Mouse (Mus musculus) adrenal gland, adult 2 months (tissue): ENCODE data around the gene Ptchd4. TPM values are rescaled to one million over a fixed set of nuclear protein-coding genes. Genes with fewer than 3 reads are reported as not detected.

ENCODE experiments used
- DNase-seq: peaks from one replicate; pipeline ENCODE4 v3.0.0; 2021
- long read RNA-seq: library from polyadenylated mRNA; stranded (forward); transcript quantifications from one replicate; pipeline ENCODE4 v2.0.0, GENCODE M21; 2021
- polyA plus RNA-seq: library from polyadenylated mRNA; depleted of rRNA; stranded (reverse); fragments of >200 nt; gene quantifications from 2 replicates; pipeline ENCODE4 v1.2.3, GENCODE M21; 2012; rRNA removed
- total RNA-seq, 2 experiments: library from RNA; stranded (reverse); gene quantifications; 2 replicates each; pipeline ENCODE4 v1.2.3; 2021

The Ptchd4 gene
- total RNA-seq: under 1 TPM; 0.06 to 0.21 TPM
- polyA plus RNA-seq: 0.07 TPM in 1 of 2 replicates, not detected in the other
- long read RNA-seq: 0 reads

DNA sequence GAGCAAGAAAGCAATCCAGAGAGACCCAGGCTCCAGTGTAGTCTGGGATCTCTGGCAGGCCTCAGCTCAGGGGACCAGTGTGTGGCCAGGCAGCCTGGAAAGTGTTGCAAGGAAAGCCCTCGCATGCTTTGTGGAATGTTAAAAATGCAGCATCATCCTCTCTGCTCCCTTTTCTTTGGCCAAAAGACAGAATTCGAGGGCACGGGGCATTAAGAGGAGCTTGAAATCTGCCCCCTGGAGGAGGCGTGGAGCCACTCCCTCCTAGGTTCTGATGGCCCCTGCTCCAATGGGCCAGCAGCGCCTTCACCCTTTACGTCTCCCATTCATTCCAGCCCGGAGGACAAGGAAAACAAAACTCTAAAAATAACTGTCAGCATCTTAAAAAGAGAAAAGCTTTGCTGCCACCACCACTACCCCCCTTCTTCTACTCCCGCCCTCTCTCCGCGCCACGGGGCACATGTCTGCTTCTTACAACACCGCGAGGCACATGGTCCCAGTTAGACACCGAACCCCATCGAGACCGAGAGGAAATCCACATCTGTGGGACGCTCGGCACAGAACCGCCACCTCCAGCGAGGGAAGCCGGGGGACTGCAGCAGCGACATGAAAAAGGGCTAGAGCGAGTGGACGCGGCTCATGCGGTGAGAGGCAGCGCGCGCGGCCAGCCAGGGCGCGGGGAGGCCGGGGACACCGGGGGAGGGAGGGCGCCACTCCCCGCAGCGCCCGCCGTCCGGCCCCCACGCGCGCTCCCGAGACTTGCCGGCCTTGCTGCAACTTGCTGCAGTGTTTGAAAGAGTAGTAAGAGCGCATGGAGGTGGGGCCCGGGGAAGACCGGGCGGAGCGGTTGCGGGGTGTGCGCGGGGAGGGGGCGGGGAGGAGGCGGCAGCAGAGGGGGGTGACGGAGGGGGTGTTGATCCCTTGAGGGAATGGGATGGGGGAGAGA lies at the start of gene Ptchd4:
Gene Ptchd4 (plus strand): TSS at position 279 of the 943 bp plus-strand sequence.
- peak; percentile 26 for DNase-seq

DNA sequence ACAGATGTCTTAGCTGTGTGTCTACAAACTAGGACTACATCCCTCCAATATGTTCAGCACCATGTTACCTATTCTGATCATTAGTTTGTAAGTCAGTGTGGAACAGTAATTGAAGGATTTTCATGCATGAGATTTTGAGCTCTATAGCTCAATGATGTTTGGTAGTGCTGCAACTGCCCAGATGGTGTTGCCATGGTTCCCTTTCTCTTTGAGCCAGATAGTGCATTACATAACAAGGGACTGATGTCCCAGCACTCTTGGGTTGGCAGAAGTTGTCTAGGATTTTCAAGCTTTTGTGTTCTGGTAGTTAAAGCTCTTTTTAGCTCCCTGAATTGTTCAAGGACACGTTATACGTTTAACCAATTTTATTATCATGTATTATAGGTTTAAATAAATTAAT lies 38.9 kb upstream of the Ptchd4 start:
- no peak for DNase-seq

DNA sequence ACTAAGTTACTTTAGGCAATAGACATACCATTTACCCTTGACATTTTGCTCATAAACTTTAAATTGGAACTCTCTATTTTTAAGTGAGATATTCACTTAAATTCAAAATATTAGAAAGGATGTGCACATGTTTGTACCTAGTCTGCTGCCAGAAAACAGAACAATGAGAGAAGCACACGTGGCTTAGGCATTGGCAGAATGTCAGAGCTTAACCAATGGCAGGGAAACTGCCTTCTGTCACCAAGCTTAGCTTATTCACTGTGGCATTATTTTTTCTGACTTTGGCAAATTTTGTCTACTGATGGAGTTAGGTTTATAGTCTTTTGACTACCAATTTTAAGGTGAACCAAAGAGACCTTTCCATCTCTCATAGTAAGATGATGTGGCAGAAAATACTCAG lies 31.4 kb upstream of the Ptchd4 start:
- DNase-seq: no peak

DNA sequence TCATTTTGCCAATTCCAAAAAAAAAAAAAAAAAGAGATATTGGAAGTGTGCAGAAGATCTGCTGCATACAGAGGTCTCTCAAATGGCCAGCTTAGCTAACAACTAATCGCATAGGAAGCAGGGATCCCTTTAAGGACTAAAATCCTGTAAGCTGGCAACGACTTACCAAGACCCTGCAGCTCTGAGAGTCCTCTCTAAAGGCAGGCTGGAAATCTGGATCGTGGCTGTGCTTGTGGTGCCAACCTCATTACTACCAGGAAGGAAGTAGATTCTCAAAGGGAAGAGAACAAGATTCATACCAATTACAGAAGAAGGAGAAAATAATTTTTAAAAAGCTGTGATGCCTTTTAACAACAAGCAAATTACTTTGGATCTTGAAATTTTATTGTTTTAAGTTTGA lies 29.5 kb upstream of the Ptchd4 start:
- no peak for DNase-seq

DNA sequence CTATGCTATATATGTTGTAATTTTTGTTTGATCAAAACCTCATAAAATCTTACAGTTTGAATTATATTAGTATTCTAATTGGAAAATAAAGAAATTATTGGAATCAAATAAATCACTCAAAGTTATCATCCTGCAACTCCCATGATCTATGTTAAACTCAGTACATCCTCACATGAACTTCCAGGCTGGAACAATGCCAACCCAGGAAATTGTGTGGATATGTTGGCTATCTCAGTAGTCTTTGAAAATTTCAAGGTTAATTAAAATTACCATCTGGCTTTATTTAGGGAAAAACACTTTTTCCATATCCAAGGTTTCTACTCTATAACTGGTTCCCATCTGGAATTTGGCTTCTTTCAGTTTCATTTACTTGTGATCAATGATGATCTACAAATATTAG lies 25.4 kb upstream of the Ptchd4 start:
- DNase-seq: no peak

DNA sequence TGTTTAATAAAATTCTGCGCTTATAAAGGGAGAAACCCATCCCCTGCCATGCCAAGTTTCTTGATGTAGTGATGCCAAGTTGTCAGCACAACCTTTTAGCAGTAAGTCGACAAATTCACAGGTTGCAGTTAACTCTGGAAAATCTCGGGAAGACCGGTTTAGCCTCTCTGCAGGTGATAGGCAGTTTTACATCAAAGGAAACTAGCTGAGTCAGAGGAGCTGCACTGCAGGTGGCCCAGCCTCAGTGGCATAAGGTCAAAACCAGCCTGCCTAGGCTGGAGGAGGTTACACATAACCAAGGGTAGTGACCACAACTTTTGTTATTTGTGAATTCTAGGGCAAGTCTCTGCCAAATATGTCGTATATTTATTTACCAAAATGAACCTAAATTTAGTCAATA lies 24.0 kb upstream of the Ptchd4 start:
- no peak for DNase-seq

DNA sequence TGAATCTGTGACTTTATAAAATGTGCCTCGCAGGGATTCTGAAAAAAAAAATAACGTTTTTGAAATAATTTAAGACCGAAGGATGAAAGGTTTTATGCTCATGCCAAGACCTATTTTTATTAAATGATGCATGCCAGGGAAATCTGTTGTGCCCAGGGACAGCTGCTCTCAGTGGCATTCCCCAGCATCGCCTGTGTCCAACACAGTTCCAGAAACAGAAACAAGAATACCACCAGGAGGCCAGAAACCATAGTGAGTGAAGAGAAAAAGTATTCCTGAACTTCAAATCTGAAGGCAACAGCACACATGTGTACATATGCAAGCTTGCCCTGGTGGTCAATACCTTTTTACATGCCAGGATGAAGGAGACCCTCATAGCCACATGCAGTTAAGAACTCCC lies 17.8 kb upstream of the Ptchd4 start:
- DNase-seq: peak; percentile 2

DNA sequence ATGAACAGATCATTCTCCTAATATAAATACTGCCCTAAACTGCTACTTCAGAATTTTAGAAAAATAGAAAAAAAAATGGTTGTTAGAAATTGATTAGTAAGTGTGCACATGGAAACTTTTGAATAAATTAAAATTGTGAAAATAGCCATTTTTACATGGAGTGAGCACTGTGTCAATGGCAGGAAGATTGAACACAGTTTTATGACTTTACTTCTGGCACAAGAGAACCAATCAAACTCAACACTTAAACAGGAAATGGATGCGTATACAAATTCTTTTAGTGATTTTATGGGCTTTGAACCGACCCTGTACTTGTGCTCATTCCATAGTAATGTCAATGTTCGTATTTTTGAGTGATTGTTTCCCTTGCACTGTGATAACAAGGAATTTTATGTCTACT lies 16.1 kb upstream of the Ptchd4 start:
- DNase-seq: no peak

DNA sequence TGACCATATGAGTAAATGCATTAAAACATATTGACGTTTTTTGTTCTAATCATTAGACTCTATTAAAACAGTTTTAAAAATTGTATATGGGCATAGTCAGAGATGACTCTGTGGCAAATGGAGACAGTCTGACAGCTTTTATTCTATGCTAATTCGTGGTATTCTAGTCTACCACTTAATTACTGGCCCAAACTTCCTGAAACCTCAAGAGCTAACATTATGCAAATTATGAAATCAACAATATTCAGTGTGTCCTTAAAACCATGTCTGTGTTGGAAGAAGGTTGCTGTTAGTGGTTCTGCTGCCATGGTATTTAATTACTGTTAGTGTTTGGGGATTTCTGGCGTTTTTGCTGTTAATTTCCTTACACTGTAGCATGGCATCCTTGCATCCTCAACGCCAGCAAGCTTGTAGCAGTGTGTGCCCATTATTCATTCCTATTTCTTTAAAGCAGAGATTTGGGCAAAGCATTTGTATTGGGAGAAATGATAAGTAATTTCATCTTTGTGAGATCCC lies 12.6 kb upstream of the Ptchd4 start:
- DNase-seq: no peak

DNA sequence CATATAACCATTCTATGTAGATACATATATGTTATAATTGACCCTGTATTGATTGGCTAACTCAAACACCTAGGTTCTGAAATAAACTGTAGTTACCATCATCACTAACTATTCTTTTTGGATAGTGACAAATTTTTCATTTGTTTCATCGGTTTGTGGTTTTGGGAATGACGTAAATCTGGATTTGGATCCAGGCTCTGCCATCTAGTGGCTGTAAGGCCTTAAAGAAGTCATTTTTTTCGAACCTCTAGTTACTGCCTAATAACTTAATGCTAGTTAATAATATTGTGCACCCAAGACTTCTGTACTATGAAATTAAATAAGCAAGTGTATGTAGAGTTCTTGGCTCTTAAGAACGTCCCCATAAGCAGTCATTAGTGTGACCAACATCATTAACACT lies 11.5 kb upstream of the Ptchd4 start:
- DNase-seq: no peak

DNA sequence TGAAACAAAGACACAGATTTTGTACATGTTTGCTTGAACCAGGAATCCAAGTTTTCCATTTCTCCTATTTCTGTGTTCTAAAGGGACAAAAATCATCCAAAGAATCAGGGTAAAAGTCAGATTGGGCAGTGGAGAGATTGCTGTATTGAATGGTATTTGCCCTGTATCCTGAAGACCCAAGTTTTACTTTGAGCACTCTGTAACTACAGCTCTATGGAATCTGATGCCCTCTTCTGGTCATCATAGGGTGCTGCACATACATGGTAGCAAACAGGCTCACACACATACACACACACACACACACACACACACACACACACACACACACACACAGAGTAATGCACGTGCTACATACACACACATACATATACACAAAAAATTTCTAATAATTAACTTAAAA lies 8.7 kb upstream of the Ptchd4 start:
- no peak for DNase-seq

DNA sequence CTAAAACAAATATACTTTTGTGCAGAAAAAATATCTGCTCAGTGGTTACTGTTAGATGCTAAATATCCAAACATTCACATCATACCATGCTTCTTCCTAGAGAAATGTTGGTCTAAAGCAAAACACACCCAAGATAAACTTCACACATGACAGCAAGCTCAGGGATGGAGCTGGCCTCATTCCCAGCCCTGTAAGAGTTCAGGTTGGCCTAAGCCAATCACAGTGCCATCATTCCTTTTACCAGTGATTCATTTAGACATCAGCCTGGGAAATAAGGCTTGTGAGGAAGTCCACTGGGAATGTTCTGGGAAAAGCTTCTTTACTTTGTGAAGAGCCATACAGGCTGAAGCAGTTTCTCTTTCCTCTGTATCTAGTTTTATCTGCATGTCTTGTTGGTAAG lies 5.6 kb upstream of the Ptchd4 start:
- DNase-seq: no peak

DNA sequence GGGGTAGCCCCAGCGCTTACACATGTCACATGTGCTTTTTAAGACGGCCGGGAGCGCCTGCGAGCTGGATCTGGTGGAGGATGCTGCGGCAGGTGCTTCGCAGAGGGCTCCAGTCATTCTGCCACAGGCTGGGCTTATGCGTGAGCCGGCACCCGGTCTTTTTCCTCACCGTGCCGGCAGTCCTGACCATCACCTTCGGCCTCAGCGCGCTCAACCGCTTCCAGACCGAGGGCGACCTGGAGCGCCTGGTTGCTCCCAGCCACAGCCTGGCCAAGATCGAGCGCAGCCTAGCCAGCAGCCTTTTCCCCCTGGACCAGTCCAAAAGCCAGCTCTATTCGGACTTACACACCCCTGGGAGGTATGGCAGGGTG lies 850 bp downstream of the Ptchd4 start:
- peak; percentile 2 for DNase-seq

DNA sequence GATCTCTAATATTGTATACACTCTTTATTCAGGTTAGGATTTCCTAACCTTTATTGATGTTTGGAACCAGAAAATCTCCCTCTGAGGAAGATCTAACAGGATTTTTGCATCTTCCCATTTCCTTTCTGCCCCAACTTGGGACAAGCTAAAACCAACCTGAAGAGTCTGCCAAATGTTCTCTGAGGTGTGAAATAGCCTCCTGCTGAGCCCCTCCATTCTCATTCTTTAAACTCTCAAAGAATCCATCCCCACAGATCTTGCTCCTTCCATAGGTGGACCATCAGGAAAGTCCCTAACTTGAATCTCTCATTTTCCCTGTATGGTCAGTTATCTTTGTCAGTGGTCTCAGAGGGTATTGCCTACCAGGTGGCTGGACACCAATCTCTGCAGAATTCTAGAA lies 20.0 kb downstream of the Ptchd4 start:
- no peak for DNase-seq

DNA sequence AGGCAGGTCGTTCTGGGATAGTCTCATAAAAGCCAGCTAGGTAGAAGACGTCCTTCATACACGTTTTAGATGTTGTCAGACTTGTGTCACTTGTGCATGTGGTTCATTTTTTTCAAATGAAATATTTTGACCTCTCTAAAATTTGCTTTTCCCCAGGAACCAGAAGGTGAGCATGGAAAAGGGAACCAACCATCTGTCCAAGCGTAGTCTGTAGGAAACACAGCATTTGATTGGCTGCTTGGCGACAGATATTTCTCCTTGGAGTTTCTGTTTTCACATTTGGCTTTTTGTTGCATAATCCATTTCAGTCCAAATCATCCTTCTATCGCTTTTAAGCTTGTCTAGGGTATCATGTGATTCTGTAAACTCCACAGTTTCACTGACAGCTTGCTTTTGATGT lies 20.8 kb downstream of the Ptchd4 start:
- no peak for DNase-seq

DNA sequence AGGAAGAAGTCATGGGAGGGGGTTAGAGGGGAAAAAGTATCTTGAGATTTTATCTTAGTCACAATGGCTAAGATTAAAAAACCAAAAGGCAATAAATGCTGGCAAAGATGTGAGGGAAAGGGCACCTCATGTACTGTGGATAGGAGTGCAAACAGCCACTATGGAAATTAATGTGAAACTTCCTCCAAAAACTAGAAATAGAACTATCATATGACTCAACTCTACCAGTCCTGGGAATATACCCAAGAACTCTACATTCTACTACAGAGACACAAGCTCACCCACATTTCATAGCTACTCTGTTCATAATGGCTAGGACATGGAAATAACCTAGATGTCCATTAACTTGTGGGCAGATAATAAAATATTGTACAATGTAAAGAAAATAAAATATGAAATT lies 30.3 kb downstream of the Ptchd4 start:
- no peak for DNase-seq

DNA sequence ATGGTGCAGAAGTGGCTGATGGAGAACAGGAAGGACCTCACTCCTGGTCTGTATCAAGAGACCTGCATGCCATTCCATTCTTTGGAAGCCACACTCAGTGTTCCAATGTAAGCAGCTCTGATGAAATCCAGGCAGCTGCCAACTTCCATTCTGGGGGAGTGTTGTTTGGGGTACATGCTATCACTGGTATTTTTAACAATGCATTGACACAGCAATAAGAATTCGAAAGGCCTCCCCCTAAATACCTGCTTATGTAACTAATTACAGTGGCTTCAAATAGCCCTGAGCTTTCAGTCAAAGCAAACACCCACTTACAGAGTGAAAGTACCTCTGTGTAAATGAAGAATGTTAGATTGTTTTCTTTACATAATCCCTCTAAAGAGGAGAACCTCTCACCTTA lies 42.7 kb downstream of the Ptchd4 start:
- DNase-seq: no peak

DNA sequence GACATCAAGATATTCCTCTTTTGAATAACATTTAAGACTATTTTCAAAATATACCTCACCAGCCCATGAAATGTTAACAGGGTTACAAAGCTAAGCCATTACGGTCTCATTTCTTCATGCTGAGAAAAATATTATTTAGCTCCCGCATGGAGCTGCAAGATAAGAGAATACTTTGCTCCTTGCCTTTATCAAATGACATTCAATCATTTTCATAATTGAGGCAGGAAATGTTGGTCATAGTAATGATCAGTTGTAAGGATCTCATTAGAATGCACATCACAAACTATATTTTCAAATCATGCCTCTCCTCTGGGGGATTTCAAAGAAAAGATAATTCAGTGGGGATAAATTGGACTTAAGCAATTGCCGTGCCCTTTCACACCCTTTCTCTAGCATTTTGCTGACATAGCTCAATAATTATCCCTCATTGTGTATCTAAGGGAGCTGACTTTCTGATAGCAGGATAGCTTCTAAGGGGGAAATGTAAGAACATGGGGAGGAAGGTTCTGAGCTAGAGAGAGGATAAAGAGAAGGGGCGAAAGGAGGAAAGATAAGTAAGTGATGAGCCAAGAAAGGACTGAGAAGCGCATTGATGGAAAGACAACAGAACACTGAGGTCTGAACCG lies 47.5 kb downstream of the Ptchd4 start:
- DNase-seq: no peak

DNA sequence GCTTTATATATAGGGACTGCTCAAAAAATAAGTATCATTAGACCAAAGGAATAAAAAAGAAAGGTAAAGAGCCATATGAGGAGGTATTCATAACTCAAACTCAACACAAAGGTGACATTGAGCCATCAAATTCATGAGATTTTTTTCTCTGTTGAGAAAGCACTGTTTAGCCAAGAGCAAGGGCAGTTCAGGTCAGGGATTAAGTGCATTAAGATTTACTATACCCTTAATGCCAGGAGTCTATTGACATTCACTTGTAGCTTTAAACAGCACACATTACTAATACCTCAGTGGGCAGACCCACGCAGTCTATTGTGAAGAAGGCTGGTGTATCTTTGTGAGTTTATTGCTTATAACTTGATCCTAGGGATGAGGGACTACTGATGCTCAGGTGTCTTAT lies 49.0 kb downstream of the Ptchd4 start:
- DNase-seq: no peak

DNA sequence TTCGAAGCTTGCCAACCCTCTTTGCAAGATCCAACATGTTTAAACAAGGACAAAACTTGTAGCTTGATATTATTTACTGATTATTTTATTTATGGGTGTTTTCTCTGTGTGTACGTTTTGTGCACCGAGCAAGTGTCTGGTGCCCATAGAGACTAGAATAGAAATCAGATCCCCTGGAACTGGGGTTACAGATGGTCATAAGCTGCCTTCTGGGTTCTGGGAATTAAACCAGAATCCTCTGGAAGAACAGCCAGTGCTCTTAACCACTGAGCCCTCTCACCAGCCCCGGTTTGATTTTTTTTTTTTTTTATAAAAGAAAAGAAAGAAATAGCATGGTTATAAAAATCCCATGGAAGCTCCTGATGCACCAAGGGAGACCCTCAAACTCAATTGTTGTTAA lies 59.1 kb downstream of the Ptchd4 start:
- no peak for DNase-seq

DNA sequence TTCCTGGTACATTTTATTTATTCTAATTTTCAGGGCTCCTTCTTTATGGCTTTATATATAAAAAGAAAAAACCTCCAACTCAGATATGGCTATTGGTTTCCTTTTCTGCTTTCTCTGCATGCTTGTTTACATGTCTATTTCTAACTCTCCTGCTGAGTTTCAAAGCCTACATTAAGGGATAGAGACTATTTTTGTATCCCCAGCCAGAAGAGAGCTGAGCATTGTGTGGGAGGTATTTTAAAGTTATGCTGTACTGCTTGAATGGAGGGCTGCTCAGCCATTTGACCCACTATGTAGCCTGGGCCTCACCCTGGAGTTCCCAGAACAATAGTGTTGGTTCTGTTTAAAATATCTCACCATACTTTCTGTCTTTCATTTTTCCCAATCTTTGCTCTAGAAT lies 77.3 kb downstream of the Ptchd4 start:
- no peak for DNase-seq

DNA sequence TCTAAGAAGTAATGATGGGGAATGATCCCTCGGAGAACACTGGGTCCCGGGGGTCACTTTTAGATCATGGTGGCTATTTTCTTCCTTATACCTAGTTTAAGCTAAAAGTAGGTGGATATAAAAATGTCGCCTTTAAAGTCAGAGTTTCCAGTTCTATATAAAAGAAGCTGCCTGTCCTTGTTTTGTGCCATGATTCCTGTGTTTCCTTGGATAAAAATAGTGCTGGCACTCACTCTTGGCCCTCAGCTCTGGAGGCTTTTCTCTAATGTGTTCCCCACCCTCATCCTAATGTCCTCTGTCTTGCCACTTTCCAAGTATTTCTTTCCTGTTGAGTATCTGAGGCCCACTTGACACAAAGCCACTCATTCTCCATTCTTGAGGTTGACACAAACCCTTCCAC lies 79.6 kb downstream of the Ptchd4 start:
- no peak for DNase-seq

DNA sequence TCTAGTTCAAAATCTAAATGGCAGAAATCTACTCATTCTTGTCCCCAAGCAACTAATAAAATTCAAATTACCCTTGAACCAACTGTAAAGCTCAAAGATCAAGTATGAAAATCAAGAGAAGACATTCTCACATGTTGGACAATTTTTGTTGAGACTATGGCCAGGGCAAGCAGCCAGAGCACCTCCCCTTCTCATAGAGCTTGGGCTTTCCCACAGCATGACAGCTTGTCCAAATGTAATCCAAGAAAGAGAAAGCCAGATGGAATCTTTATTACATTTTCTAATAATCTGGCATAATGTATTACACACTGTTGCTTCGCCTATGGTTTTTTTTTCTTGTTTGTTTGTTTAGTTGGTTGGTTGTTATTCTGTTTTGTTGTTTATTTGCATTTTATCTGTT lies 102.7 kb downstream of the Ptchd4 start:
- DNase-seq: no peak

DNA sequence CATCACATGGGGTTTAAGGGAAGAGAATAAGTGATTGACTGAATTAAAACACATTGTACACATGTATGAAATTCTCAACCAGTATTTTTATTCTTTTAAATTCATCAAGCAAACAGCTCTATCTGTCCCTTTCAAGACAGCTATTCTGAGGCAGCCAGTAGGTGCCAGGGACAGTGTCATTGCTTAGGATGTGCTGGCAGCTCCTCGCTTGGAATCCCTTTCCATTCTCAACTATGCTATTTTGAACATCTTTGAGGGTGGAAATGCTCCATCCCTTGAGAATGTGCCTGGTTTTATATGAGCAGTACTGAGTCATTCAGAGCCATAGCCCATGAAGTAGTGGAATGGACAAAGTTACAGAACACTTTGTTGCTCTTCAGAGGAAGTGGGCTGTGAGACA lies 112.2 kb downstream of the Ptchd4 start:
- no peak for DNase-seq
